Mouse (Mus musculus): Measurements from ENCODE around the gene Stx8.

DNA sequence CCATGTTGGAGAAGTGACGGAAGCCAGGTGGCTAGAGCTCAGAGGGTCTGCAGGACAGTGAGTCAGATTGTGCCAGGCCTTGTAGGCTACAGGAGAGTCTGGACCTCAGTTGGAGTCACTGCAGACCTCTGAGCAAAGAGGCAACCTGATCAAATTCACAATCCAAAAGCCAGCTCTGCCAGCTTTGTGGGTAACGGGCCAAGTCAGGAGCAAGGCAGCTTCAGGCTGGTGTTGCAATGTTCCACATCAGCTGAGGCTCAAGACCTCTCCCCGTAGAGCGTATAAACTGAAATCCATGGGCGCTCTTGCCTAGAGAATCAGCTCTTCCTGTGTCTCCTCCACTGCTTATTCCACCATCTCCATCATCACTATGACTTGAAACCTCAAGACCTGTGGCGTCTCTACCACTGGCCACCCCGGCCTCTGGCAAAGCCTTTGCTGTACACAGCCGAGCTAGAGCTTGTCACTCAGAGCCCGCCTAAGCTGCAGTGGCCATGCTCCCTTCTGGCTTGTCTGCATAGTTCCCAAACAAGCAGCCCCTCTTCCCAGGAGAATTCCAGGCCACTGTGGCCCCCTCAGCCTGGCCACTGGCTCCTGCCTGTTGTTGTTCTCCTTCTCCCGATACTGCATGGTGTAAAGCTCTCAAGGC, 235.9 kb downstream of the Stx8 start:
- TF ChIP-seq CTCF (IDR thresholded peaks at IDR 0.05; ENCODE audit: extremely low read depth, insufficient read depth, low read length) (no peak), POLR2A (IDR thresholded peaks at IDR 0.05; ENCODE audit: extremely low read depth, insufficient read depth, low read length) (no peak)
